Mouse (Mus musculus) heart, adult 8-10 months (tissue): ENCODE results near the gene Chpf. TPM values are rescaled to one million over a fixed set of nuclear protein-coding genes. Genes with fewer than 3 reads are reported as not detected.

Experiments
- DNase-seq: peaks from one replicate; pipeline ENCODE4 v3.0.0; 2022; ENCODE audit warnings: low spot score
- total RNA-seq, 4 experiments: library from RNA; stranded (reverse); gene quantifications; 2 replicates each; pipeline ENCODE4 v1.2.4; 2022

Gene Chpf
- total RNA-seq, 4 experiments from 2014 or later = 22.4 to 23.9 (median 23.6) TPM

GRCm38 (mm10) chr1:75458789-75459684, 20.1 kb downstream of the Chpf start:
- DNase-seq = peak; percentile 41

DNA sequence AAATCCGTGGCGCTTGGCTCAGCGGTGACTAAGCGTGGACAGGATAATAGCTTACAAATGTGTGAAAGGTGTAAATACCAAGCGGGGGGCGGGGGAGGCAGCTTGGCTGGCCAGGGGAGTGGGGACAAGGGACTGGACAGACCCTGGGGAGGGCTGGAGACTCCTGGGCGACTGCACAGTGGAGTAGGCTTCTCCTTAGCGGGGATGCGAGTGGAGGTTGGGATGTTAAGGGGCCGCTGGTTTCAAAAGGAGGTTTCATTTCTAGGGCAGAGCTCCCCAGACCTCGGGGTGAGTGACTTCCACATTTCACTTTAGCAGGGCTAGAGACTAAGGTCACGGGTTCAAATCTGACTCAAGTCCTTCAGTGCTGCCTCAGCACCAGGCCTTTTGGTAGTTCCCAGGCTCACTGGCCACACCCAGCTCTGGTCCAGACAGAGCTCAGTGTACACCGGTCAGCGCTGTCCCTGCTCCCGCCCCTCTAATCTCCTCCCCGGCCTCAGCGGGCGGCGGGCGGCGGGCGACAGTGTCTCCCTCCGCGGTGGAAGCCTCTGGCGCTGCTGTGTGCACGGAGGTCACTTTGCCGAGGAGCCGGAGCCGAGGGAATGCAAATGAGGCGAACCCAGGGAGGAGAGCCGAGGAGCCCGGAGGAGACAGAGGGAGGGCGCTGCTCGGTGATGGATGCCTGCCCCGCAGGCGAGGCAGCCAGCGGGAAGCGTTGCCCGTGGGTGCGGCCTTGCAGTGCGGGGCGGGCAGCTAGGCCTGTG, 20.9 kb downstream of the Chpf start:
- no peak for DNase-seq

GRCm38 (mm10) chr1:75457710-75458024, 21.4 kb downstream of the Chpf start:
- no peak for DNase-seq

GRCm38 (mm10) chr1:75456746-75457564, 22.2 kb downstream of the Chpf start:
- DNase-seq = no peak

- no peak for DNase-seq
These were observed 23.2 kb downstream of the Chpf start for GRCm38 (mm10) chr1:75455948-75456347.

GRCm38 (mm10) chr1:75455433-75455832, 23.7 kb downstream of the Chpf start:
- DNase-seq = no peak

GRCm38 (mm10) chr1:75451900-75452299, 27.2 kb downstream of the Chpf start:
- DNase-seq = no peak

GRCm38 (mm10) chr1:75450314-75451005, 28.6 kb downstream of the Chpf start, which contains the start of gene Asic4:
TSS of gene Asic4 (plus strand) at chr1:75450436.
- DNase-seq = no peak

DNA sequence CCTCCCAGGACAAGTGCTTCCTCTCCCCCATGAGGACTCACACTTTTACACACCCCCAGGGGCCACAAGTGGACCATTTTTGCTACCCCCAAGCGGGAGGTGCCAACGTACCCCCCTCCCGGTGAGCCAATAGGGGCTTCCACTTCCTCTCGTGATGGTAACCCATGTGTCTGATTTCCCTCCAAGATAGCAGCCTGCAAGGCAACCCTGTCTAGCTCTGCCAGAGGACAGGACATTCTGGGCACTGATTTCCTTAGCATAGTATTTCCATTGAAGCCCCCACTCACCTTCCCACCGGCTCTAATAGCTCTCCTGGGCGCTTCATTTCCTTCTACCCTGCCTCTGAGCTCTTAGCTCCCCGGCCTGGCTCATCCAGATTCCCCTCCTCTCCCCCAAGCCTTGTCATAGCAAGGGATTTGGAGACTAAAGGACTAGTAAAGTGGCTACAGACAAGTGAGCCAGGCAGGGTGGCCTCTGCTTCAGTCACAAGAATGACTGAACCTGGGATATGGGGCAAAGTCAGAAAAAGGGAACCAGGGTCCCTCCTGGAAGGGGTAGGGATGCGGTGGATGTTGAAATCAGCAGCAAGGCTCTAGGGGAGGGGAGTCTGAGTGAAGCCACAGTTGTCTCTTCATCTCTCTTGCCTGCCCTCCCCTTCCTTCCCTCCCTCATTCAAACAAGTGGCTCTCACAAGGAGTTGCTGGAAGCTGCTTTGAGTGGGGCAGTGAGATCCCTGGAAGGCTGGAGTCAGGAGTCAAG, 29.6 kb downstream of the Chpf start:
- no peak for DNase-seq

DNA sequence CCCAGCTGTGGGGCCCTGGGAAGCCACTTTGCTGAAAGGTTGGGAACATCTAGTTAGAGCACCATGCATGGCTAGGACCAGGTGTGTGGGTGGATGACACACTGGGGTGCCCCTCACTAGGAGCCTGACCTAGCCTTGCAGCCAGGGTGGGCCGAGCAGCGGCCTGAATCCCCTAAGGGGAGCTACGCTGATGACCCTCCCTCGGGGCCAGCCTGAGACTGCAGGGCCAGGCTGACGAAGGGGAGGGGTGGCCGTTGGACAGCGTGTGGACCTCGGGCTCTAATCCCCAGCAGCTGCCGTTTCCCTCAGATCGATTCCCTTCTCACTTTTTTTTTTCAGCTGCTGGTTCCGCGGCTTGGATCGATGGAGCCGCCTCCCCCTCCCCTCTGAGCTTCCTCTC, 30.2 kb downstream of the Chpf start:
- DNase-seq = no peak

- DNase-seq = no peak
These were observed 31.1 kb downstream of the Chpf start for GRCm38 (mm10) chr1:75448052-75448431.

DNA sequence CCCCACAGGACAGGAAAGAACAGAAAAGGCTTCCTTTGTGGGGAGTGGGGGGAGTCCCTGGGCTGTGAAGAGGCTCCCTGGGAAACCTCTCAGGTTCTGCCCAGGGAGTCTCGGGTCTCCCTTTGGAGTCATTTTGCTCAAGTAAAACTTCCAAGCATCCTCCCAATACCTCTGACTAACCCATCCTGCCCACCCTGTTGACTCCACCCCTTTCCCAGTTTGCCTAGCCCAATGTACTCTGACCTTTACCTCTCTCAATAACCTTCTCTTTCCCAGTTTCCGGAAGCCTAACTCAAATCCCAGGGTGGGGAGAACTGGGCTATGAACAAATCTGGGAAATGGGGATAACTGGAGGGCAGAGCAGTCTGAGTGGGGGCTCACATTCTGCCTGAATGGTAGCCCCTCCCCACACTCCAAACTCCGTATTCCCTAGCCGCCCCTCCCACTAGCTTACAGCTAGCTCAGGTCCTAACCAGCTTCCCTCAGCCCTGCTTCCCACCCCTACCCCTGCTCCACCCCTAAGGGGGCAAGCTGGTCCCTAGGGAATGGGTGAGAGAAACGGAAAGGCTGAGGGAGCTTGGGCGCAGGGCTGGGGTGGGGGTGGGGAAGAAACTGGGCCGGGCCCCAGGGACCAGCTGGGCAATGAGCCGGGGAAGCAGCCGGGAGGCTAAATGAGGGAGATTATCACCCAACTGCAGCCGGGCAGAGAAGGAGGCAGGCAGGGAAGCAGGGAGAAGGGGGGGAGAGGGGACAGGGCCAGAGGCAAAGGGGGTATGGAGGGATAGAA, 31.6 kb downstream of the Chpf start:
- no peak for DNase-seq

GRCm38 (mm10) chr1:75446656-75447055, 32.5 kb downstream of the Chpf start:
- no peak for DNase-seq

GRCm38 (mm10) chr1:75445751-75446611, 33.1 kb downstream of the Chpf start:
- DNase-seq = peak; percentile 64

DNA sequence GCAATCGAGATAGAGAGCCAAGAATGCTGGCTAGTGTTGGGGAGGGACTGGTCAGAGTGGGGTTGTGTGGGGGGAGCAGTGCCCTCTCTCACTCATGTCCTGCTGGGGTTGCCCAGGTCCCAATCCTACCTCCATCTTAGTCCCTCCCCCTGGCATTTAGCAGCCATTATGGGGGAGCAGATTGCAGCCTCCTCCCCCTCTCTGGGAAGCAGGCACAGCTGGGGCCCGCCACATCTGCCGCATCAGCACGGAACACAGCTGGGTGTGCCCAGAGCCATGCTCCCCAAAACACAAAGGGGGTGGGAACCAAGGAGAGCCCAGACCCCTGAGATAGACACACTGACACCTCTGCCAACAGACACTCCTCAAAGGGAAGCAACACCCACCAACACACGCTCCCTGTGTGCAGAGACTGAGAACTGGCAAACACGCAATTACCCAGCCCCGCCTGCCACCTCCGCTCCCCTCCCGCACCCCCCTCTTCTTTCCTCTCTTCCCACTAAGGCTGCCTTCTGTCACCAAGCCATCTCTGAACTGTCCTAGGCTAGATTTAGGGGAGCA, 33.9 kb downstream of the Chpf start:
- no peak for DNase-seq

DNA sequence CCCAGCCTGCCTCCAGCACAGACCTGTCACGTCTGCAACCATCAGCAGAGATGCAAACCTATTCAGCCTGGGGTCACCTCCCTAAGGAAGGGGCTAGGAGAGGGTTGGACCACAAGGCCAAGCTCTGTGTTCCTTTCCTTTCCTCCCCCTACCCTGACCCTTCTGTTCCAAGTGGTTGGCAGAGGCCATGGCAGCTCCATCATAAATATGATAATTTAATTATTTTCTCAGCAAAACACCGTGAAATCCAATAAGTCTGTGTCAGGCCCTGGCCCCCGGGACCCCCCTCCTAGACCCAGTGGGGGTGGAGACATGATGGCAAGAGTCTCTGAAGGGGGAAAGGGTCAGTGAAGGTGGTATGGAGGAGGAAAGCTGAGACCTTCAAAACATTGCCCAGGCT, 34.9 kb downstream of the Chpf start:
- no peak for DNase-seq

GRCm38 (mm10) chr1:75443247-75444024, 35.7 kb downstream of the Chpf start:
- no peak for DNase-seq

DNA sequence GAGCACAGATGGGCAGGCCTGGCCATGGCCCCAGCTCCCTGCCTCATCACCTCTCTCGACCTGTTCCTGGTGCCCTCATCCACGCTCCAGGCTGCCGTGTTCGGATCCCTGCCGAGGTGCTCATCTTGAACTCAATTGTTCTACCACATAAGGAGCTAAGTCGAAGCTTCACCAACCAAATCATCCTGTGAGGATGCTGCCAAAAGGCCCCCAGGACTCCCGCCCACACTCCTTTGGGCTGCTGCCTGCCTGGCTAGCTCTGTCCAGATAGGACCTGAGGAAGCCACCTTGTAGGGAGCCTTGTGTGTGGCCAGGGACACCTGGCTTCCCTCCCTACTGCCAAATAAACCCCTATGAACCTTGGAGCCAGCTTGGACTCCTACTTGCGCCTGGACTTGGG, 36.3 kb downstream of the Chpf start:
- DNase-seq = no peak
